Mouse (Mus musculus) liver, embryonic 14.5 days (tissue): Measurements from ENCODE around the gene Tmem191c.

Experiments used
- CTCF ChIP-seq: IDR thresholded peaks from 2 replicates; pipeline ENCODE4 v1.5.1; 2016; ENCODE audit warnings: antibody characterized with exemption, low read depth, control low read depth
- EP300 ChIP-seq: IDR thresholded peaks from 2 replicates; pipeline ENCODE4 v1.6.1; 2016; ENCODE audit warnings: antibody characterized with exemption, low read depth

GRCm38 (mm10) chr16:17251539-17251938 lies 24.3 kb upstream of the Tmem191c start:
- TF ChIP-seq CTCF (no peak), EP300 (no peak)
